Mouse (Mus musculus): ENCODE data around the gene Paqr4.

- TF ChIP-seq POLR2A (IDR thresholded peaks at IDR 0.05; ENCODE audit: insufficient read depth, low read length) (no peak), CTCF (IDR thresholded peaks at IDR 0.05; ENCODE audit: low read depth, low read length) (no peak), EP300 (IDR thresholded peaks at IDR 0.05; ENCODE audit: insufficient read depth, low read depth, low read length) (no peak)
Observed at GRCm38 (mm10) chr17:23719455-23719854, 21.2 kb downstream of the Paqr4 start.
